Mouse (Mus musculus): ENCODE measurements around the gene Eya3.
"Not testable (repeated sequence)": the region's sequence is repeated elsewhere in the genome, so short reads cannot be mapped to it uniquely, and the experiment has no call there.

Eya3 gene
- long read RNA-seq, experiment 1, partial matches to known transcripts: 1 of 3 reads
- long read RNA-seq, experiment 1, other reads (novel, unspliced or antisense): 2 of 3 reads
- long read RNA-seq, experiment 2, full-length matches to known transcripts: 2 of 9 reads
- long read RNA-seq, experiment 2, partial matches to known transcripts: 5 of 9 reads
- long read RNA-seq, experiment 2, other reads (novel, unspliced or antisense): 2 of 9 reads

- intact Hi-C loops (cut with DNase I): no loop called here
Observed at GRCm38 (mm10) chr4:132638461-132639190, at the start of gene Eya3. Gene Eya3, plus strand, starts transcription at chr4:132638987.

GRCm38 (mm10) chr4:132590642-132591041, 48.1 kb upstream of the Eya3 start:
- intact Hi-C loops (cut with DNase I): no loop called here

- intact Hi-C loops (cut with DNase I): no loop called here
Observed at GRCm38 (mm10) chr4:132592958-132593357, 45.8 kb upstream of the Eya3 start.

GRCm38 (mm10) chr4:132594191-132594590, 44.6 kb upstream of the Eya3 start:
- intact Hi-C loops (cut with DNase I): no loop called here

GRCm38 (mm10) chr4:132598861-132599260, 39.9 kb upstream of the Eya3 start:
- intact Hi-C loops (cut with DNase I): no loop called here

- intact Hi-C loops (cut with DNase I): no loop called here
Observed at GRCm38 (mm10) chr4:132599764-132600163, 39.0 kb upstream of the Eya3 start.

- intact Hi-C loops (cut with DNase I): no loop called here
Observed at GRCm38 (mm10) chr4:132600465-132600864, 38.3 kb upstream of the Eya3 start.

- intact Hi-C loops (cut with DNase I): not testable (repeated sequence)
Observed at GRCm38 (mm10) chr4:132601242-132601641, 37.5 kb upstream of the Eya3 start.

GRCm38 (mm10) chr4:132603468-132603867, 35.3 kb upstream of the Eya3 start:
- intact Hi-C loops (cut with DNase I): no loop called here

- intact Hi-C loops (cut with DNase I): no loop called here
Observed at GRCm38 (mm10) chr4:132605816-132606215, 33.0 kb upstream of the Eya3 start.

GRCm38 (mm10) chr4:132608147-132608546, 30.6 kb upstream of the Eya3 start:
- intact Hi-C loops (cut with DNase I): no loop called here

GRCm38 (mm10) chr4:132610301-132610984, 28.3 kb upstream of the Eya3 start:
- intact Hi-C loops (cut with DNase I): no loop called here

GRCm38 (mm10) chr4:132611320-132611719, 27.5 kb upstream of the Eya3 start:
- intact Hi-C loops (cut with DNase I): no loop called here

GRCm38 (mm10) chr4:132617873-132618272, 20.9 kb upstream of the Eya3 start:
- intact Hi-C loops (cut with DNase I): no loop called here

- intact Hi-C loops (cut with DNase I): no loop called here
Observed at GRCm38 (mm10) chr4:132618850-132619375, 19.9 kb upstream of the Eya3 start.

- intact Hi-C loops (cut with DNase I): no loop called here
Observed at GRCm38 (mm10) chr4:132620134-132620533, 18.7 kb upstream of the Eya3 start.

GRCm38 (mm10) chr4:132621287-132622068, 17.3 kb upstream of the Eya3 start:
- intact Hi-C loops (cut with DNase I): no loop called here

- intact Hi-C loops (cut with DNase I): no loop called here
Observed at GRCm38 (mm10) chr4:132624034-132624657, 14.6 kb upstream of the Eya3 start.

- intact Hi-C loops (cut with DNase I): no loop called here
Observed at GRCm38 (mm10) chr4:132628830-132629229, 10.0 kb upstream of the Eya3 start.

- intact Hi-C loops (cut with DNase I): loop anchor here (2.0 kb wide), 1 partner anchor 89 kb away; no protein-coding TSS in a partner anchor
Observed at GRCm38 (mm10) chr4:132635971-132636370, 2.8 kb upstream of the Eya3 start.

- intact Hi-C loops (cut with DNase I): loop anchor here (2.0 kb wide), 1 partner anchor 90 kb away; no protein-coding TSS in a partner anchor
Observed at GRCm38 (mm10) chr4:132636554-132636953, 2.2 kb upstream of the Eya3 start.

Data from adrenal gland (tissue).